Mouse (Mus musculus) heart, embryonic 15.5 days (tissue): Measurements from ENCODE around the gene Trim6. TPM values are rescaled to one million over a fixed set of nuclear protein-coding genes. Genes with fewer than 3 reads are reported as not detected.
"Not testable (repeated sequence)": the region's sequence is repeated elsewhere in the genome, so short reads cannot be mapped to it uniquely, and the experiment has no call there.

Experiments used
- ATAC-seq: fragments of 200-750 bp; cut with Nextera tagmentation; replicated peaks from 2 replicates; pipeline ENCODE4 v1.8.0; 2017; ENCODE audit warnings: low read depth, moderate TSS enrichment; ENCODE audit not compliant: insufficient number of reproducible peaks, insufficient read depth, low FRiP score
- H3K27ac ChIP-seq: fragments of 300-500 bp; sonication (generic); 2 replicates; pipeline ENCODE4 v1.5.1; 2015; ENCODE audit warnings: mild to moderate bottlenecking, inconsistent platforms
- H3K27me3 ChIP-seq: fragments of 300-500 bp; sonication (generic); 2 replicates; pipeline ENCODE4 v1.6.1; 2015; ENCODE audit warnings: inconsistent platforms
- H3K36me3 ChIP-seq: fragments of 300-500 bp; sonication (generic); 2 replicates; pipeline ENCODE4 v1.6.1; 2015; ENCODE audit warnings: mild to moderate bottlenecking, inconsistent platforms
- H3K4me1 ChIP-seq: fragments of 300-500 bp; sonication (generic); replicated peaks from 2 replicates; pipeline ENCODE4 v1.6.1; 2015; ENCODE audit warnings: inconsistent platforms
- H3K4me2 ChIP-seq: fragments of 300-500 bp; sonication (generic); 2 replicates; pipeline ENCODE4 v1.6.1; 2015; ENCODE audit warnings: inconsistent platforms, mild to moderate bottlenecking, moderate library complexity
- H3K4me3 ChIP-seq: fragments of 300-500 bp; sonication (generic); 2 replicates; pipeline ENCODE4 v1.5.1; 2015; ENCODE audit warnings: mild to moderate bottlenecking, inconsistent platforms
- H3K9ac ChIP-seq: fragments of 300-500 bp; sonication (generic); 2 replicates; pipeline ENCODE4 v1.6.1; 2015; ENCODE audit warnings: mild to moderate bottlenecking, inconsistent platforms
- H3K9me3 ChIP-seq: fragments of 300-500 bp; sonication (generic); replicated peaks from 2 replicates; pipeline ENCODE4 v1.6.1; 2016; ENCODE audit warnings: inconsistent platforms
- WGBS: fragments of 180-500 bp; shearing (Covaris S2); methylation state at CpG from one replicate; pipeline ENCODE4 v1.1.7; 2015; ENCODE audit warnings: mixed read lengths; 5-methylcytosine and 5-hydroxymethylcytosine counted together
- polyA plus RNA-seq: library from polyadenylated mRNA; unstranded; fragments of >200 nt; fragmentation: Nextera tagmentation; extraction: Ambion mirVana; gene quantifications from 2 replicates; pipeline ENCODE4 v1.2.1, GENCODE M21; 2015

Trim6 gene
- polyA plus RNA-seq, 1 experiment from 2014 or later: 1.7 TPM

GRCm38 (mm10) chr7:104217881-104218280 is 712 bp upstream of the Trim6 start:
- Histone ChIP-seq H3K36me3 (no peaks in the 10 kb centered on the region), H3K4me2 (no peak overlapping the region), H3K27ac (no peak overlapping the region), H3K9ac (no peak overlapping the region), H3K9me3 (no peaks in the 10 kb centered on the region), H3K4me1 (peaks cover 11% of the 10 kb centered on the region; the same call in 1 of the 2 replicates), H3K27me3 (no peaks in the 10 kb centered on the region), H3K4me3 (no peak overlapping the region)
- no peak for ATAC-seq
- 69% methylated on average over 2 of the region's 2 CpGs for WGBS

- no peaks in the 10 kb centered on the region for H3K9me3 ChIP-seq
- no peak overlapping the region for H3K4me3 ChIP-seq
- H3K4me1 ChIP-seq: no peaks in the 10 kb centered on the region
- no peak overlapping the region for H3K27ac ChIP-seq
- H3K36me3 ChIP-seq: no peaks in the 10 kb centered on the region
- no peak for ATAC-seq
- WGBS: 34% methylated on average over 2 of the region's 2 CpGs
- H3K27me3 ChIP-seq: no peaks in the 10 kb centered on the region
- H3K4me2 ChIP-seq: no peak overlapping the region
- no peak overlapping the region for H3K9ac ChIP-seq
Measured at GRCm38 (mm10) chr7:104231203-104231602, 12.6 kb downstream of the Trim6 start.

- Histone ChIP-seq H3K27ac (no peak overlapping the region), H3K36me3 (no peaks in the 10 kb centered on the region), H3K4me1 (0 out of 2 replicates have a peak, but pooled peaks cover 3% of the 10 kb centered on the region), H3K9me3 (no peaks in the 10 kb centered on the region), H3K27me3 (no peaks in the 10 kb centered on the region), H3K4me2 (no peak overlapping the region), H3K9ac (no peak overlapping the region), H3K4me3 (no peak overlapping the region)
- no peak for ATAC-seq
Measured at GRCm38 (mm10) chr7:104240857-104241256, 22.3 kb downstream of the Trim6 start.

DNA sequence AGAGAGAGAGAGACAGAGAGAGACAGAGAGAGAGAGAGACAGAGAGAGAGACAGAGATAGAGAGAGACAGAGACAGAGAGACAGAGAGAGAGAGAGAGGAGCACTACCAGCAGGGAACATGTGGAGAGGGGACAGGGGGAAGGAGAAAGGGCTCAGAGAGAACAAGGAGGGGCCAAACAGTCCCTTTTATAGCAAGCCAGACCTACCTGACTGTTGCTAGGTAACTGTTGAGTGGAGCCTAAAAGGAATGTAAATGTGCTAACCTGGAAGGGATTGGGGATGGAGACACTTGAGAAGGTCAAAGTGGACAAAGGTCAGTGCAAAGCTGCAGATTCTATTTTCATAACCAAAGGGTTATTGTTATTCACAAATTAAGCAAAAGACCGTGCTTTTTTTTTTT is 25.0 kb downstream of the Trim6 start:
- Histone ChIP-seq H3K9me3 (no peaks in the 10 kb centered on the region), H3K4me2 (peak overlapping the region; percentile 67), H3K27me3 (no peaks in the 10 kb centered on the region), H3K9ac (no peak overlapping the region), H3K36me3 (no peaks in the 10 kb centered on the region), H3K4me1 (0 out of 2 replicates have a peak, but pooled peaks cover 3% of the 10 kb centered on the region), H3K27ac (no peak overlapping the region), H3K4me3 (no peak overlapping the region)
- WGBS: 82% methylated on average over 1 of the region's 1 CpGs
- no peak for ATAC-seq

- Histone ChIP-seq H3K9ac (peak within 1 kb of the TSS; percentile 71), H3K4me1 (0 out of 2 replicates have a peak, but pooled peaks cover 3% of the 10 kb centered on the region), H3K27me3 (no peaks in the 10 kb centered on the region), H3K36me3 (no peaks in the 10 kb centered on the region), H3K27ac (peak within 1 kb of the TSS; percentile 71), H3K4me2 (peak within 1 kb of the TSS; percentile 67), H3K4me3 (peak within 1 kb of the TSS; percentile 77), H3K9me3 (no peaks in the 10 kb centered on the region)
- 4% methylated on average over 13 of the region's 13 CpGs for WGBS
- ATAC-seq: no peak
Measured at GRCm38 (mm10) chr7:104244287-104245181, 25.9 kb downstream of the Trim6 start, which contains the start of gene Trim34a. Trim34a (plus strand) TSS chr7:104244457.

- H3K4me3 ChIP-seq, H3K4me1 ChIP-seq, H3K27ac ChIP-seq, H3K36me3 ChIP-seq, H3K27me3 ChIP-seq, ATAC-seq, H3K9ac ChIP-seq, H3K4me2 ChIP-seq, H3K9me3 ChIP-seq: not testable (repeated sequence)
- WGBS: 75% methylated on average over 4 of the region's 4 CpGs
Measured at GRCm38 (mm10) chr7:104260380-104260779, 41.8 kb downstream of the Trim6 start.

GRCm38 (mm10) chr7:104265335-104265734 is 46.7 kb downstream of the Trim6 start:
- H3K9me3 ChIP-seq, ATAC-seq, H3K4me3 ChIP-seq, H3K27me3 ChIP-seq, H3K36me3 ChIP-seq, H3K27ac ChIP-seq, H3K9ac ChIP-seq, H3K4me1 ChIP-seq, H3K4me2 ChIP-seq: not testable (repeated sequence)
- WGBS: 52% methylated on average over 4 of the region's 5 CpGs

DNA sequence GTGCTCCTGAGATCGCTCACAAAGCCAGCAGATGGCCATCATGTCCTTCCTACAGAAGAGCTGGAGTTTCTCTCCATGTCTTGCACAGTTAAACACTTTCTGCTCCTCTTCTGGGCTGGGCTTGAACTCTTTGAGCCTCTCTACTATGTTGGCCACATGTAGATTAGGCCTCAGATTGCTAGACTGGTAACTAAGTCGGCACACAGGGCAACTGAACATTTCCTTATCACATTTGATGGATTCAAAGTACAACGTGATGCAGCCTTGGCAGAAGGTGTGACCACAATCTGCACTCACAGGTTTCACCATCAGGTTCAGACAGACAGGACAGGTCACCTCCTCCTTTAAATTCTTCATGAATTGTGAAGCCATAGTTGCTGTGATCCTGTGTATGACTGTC is 60.8 kb downstream of the Trim6 start:
- not testable (repeated sequence) for H3K4me1 ChIP-seq, ATAC-seq
- WGBS: 67% methylated on average over 3 of the region's 3 CpGs

More for the DNA sequence above, 60.8 kb downstream of the Trim6 start:
- H3K9me3 ChIP-seq, H3K9ac ChIP-seq, H3K4me3 ChIP-seq, H3K36me3 ChIP-seq, H3K4me2 ChIP-seq, H3K27me3 ChIP-seq, H3K27ac ChIP-seq: not testable (repeated sequence)

Other genes with a start within 250 kb of the Trim6 start
- gene Olfr635, start 247.6 kb upstream of the Trim6 start, polyA plus RNA-seq: not detected in 2 replicates
- not detected in 2 replicates for gene Olfr638, start 220.0 kb upstream of the Trim6 start, polyA plus RNA-seq
- gene Olfr639, start 201.5 kb upstream of the Trim6 start, polyA plus RNA-seq: not detected in 2 replicates
- not detected in 2 replicates for gene Olfr640, start 193.2 kb upstream of the Trim6 start, polyA plus RNA-seq
- gene Olfr641, start 183.3 kb upstream of the Trim6 start, polyA plus RNA-seq: not detected in 2 replicates
- not detected in 2 replicates for gene Olfr642, start 166.1 kb upstream of the Trim6 start, polyA plus RNA-seq
- not detected in 2 replicates for gene 4930516K23Rik, start 157.3 kb upstream of the Trim6 start, polyA plus RNA-seq
- gene Olfr644, start 146.9 kb upstream of the Trim6 start, polyA plus RNA-seq: not detected in 2 replicates
- not detected in 2 replicates for gene Olfr645, start 133.3 kb upstream of the Trim6 start, polyA plus RNA-seq
- not detected in 2 replicates for gene Olfr646, start 113.9 kb upstream of the Trim6 start, polyA plus RNA-seq
- not detected in 2 replicates for gene Ubqln5, start 89.0 kb upstream of the Trim6 start, polyA plus RNA-seq
- gene Olfr643, start 81.4 kb upstream of the Trim6 start, polyA plus RNA-seq: not detected in 2 replicates
- not detected in 2 replicates for gene Ubqln3, start 75.5 kb upstream of the Trim6 start, polyA plus RNA-seq
- not detected in 2 replicates for gene Ubqlnl, start 68.2 kb upstream of the Trim6 start, polyA plus RNA-seq
- gene Olfm5, start 54.0 kb upstream of the Trim6 start, polyA plus RNA-seq: 0.18 TPM in 1 of 2 replicates, not detected in the other
- gene Olfr648, start 35.4 kb upstream of the Trim6 start, polyA plus RNA-seq: 0.16 and 0.25 TPM in 2 replicates
- not detected in 2 replicates for gene Olfr649, start 22.8 kb upstream of the Trim6 start, polyA plus RNA-seq
- gene Trim34a, start 25.7 kb downstream of the Trim6 start, polyA plus RNA-seq: 2.7 and 3.0 TPM in 2 replicates
- gene Trim5, start 69.3 kb downstream of the Trim6 start, polyA plus RNA-seq: 0.48 and 0.72 TPM in 2 replicates
- gene Trim12a, start 96.7 kb downstream of the Trim6 start, polyA plus RNA-seq: 8.6 and 10.1 TPM in 2 replicates
- gene Trim34b, start 110.7 kb downstream of the Trim6 start, polyA plus RNA-seq: 0.08 and 0.15 TPM in 2 replicates
- gene Trim12c, start 134.6 kb downstream of the Trim6 start, polyA plus RNA-seq: 2.7 and 3.1 TPM in 2 replicates
- 0.18 TPM in 2 replicates for gene Trim30b, start 151.1 kb downstream of the Trim6 start, polyA plus RNA-seq
- 0.11 and 0.23 TPM in 2 replicates for gene Trim30c, start 182.0 kb downstream of the Trim6 start, polyA plus RNA-seq
- gene Trim30a, start 246.4 kb downstream of the Trim6 start, polyA plus RNA-seq: 0.92 and 1.9 TPM in 2 replicates